Mouse (Mus musculus) heart, adult 2 months (tissue): ENCODE data around the gene 4930469K13Rik. TPM values are rescaled to one million over a fixed set of nuclear protein-coding genes. Genes with fewer than 3 reads are reported as not detected.

Experiments used
- DNase-seq, 2 experiments: peaks; one replicate each; pipeline ENCODE4 v3.0.0; 2021
- H3K27ac ChIP-seq: fragments of 200-600 bp; 2 replicates; pipeline ENCODE4 v1.8.1; 2022
- H3K27me3 ChIP-seq: fragments of 200-500 bp; 2 replicates; pipeline ENCODE4 v1.6.1; 2012; ENCODE audit warnings: mild to moderate bottlenecking, low read length, inconsistent platforms, mixed read lengths; ENCODE audit not compliant: control insufficient read depth, insufficient read depth
- H3K36me3 ChIP-seq: fragments of 200-500 bp; 2 replicates; pipeline ENCODE4 v1.6.1; 2012; ENCODE audit warnings: low read length, inconsistent platforms; ENCODE audit not compliant: control insufficient read depth, insufficient read depth
- H3K4me1 ChIP-seq: fragments of 200-500 bp; 2 replicates; pipeline ENCODE4 v1.6.1; 2011; ENCODE audit warnings: low read length; ENCODE audit not compliant: control insufficient read depth, insufficient read depth
- H3K4me3 ChIP-seq: fragments of 200-600 bp; 2 replicates; pipeline ENCODE4 v1.8.1; 2022
- H3K79me2 ChIP-seq: fragments of 200-500 bp; replicated peaks from 2 replicates; pipeline ENCODE4 v1.6.1; 2012; ENCODE audit warnings: mild to moderate bottlenecking, inconsistent platforms, low read length, moderate library complexity, mixed read lengths; ENCODE audit not compliant: control insufficient read depth, insufficient read depth
- H3K9ac ChIP-seq: fragments of 200-500 bp; 2 replicates; pipeline ENCODE4 v1.6.1; 2012; ENCODE audit warnings: low read depth, mild to moderate bottlenecking, control low read depth, inconsistent platforms, low read length, mixed read lengths
- CTCF ChIP-seq: fragments of 200-600 bp; IDR thresholded peaks from 2 replicates; pipeline ENCODE4 v1.8.1; 2022; ENCODE audit warnings: antibody characterized with exemption, mild to moderate bottlenecking, moderate library complexity
- EP300 ChIP-seq: fragments of 200-500 bp; IDR thresholded peaks from 2 replicates; pipeline ENCODE4 v1.6.1; 2011; ENCODE audit warnings: low read depth, low read length, control low read depth; ENCODE audit not compliant: insufficient read depth
- POLR2A ChIP-seq: fragments of 200-500 bp; IDR thresholded peaks from 2 replicates; pipeline ENCODE4 v1.6.1; 2011; ENCODE audit warnings: mild to moderate bottlenecking, low read depth, low read length, control low read depth; ENCODE audit not compliant: insufficient read depth
- WGBS: fragments of 180-500 bp; shearing (Covaris S2); methylation state at CpG from one replicate; pipeline ENCODE4 v1.1.7; 2018; 5-methylcytosine and 5-hydroxymethylcytosine counted together
- intact Hi-C: fragments of 180-260 bp; cut with DNase I; formaldehyde crosslinking; loops from one replicate; pipeline ENCODE4 v1.15.1; 2025
- polyA plus RNA-seq: library from polyadenylated mRNA; depleted of rRNA; stranded (reverse); fragments of >200 nt; gene quantifications from 2 replicates; pipeline ENCODE4 v1.2.3, GENCODE M21; 2012
- total RNA-seq, 2 experiments: library from RNA; stranded (reverse); gene quantifications; 2 replicates each; pipeline ENCODE4 v1.2.3; 2021

The 4930469K13Rik gene
- total and polyA plus RNA-seq, 3 experiments, result not detected

DNA sequence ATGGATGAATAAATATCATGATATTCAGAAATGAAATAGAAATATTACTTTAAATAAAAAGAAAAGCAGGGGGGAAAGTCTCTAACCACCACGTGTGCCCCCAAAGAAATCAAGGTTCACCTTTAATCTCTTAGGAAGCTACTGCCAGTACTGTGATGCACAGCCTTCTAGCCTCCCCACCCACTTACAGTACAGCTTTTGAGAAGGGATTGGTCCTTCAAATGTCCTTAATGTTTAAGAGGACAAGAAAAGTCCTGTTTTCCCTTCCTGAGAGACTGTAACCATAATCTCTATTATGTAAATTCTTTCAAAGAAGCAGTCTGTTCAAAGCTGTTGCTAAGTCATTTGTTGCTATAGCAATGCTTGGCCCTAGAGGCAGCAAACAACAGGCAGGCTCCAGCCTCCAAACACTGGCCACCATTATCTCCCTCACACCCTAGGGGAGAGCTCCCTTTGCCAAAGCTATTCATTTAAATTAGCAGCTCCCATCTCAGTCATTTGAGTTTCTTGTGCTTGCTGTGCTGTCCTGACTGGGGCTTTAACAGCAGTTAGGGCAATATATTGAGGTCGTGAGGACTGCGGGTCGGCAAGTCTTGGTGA, 14.5 kb upstream of the 4930469K13Rik start:
- TF ChIP-seq EP300 (no peak), POLR2A (no peak), CTCF (no peak)
- no peaks in the 10 kb centered on the region for H3K27me3 ChIP-seq
- H3K4me3 ChIP-seq, result no peak overlapping the region
- DNase-seq, result no peak
- intact Hi-C loops, result no loop called here
- H3K36me3 ChIP-seq, result no peaks in the 10 kb centered on the region
- no peak overlapping the region for H3K9ac ChIP-seq
- H3K79me2 ChIP-seq, result no peaks in the 10 kb centered on the region
- no peak overlapping the region for H3K27ac ChIP-seq
- H3K4me1 ChIP-seq, result peaks cover 2% of the 10 kb centered on the region; the same call in 1 of the 2 replicates
- 76% methylated on average over 4 of the region's 4 CpGs for WGBS

DNA sequence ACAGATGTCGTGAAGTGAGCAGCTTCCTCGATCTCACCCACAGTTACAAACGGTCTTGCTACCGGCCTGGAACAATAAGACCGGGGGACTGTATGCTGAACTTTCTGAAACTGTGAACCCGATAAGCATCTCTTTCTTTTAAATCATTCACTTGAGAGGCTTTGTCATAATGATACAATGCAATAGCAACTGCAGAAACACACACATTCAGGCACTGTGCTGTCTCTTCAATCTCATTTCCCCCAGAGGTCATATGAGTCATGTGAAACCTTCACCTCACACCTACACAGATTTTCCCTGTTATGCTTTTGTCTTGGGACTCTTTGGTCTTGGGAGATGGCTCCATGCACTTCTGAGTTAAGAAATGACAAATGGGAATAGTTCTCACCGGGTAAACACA, 13.6 kb upstream of the 4930469K13Rik start:
- no peak overlapping the region for H3K4me3 ChIP-seq
- H3K27me3 ChIP-seq, result no peaks in the 10 kb centered on the region
- no peak overlapping the region for H3K27ac ChIP-seq
- TF ChIP-seq CTCF, result no peak
- no peak for TF ChIP-seq POLR2A
- TF ChIP-seq EP300, result no peak
- H3K79me2 ChIP-seq, result no peaks in the 10 kb centered on the region
- H3K9ac ChIP-seq, result no peak overlapping the region
- intact Hi-C loops, result no loop called here
- H3K4me1 ChIP-seq, result peaks cover 2% of the 10 kb centered on the region; the same call in 1 of the 2 replicates
- no peak for DNase-seq
- 55% methylated on average over 7 of the region's 7 CpGs for WGBS
- no peaks in the 10 kb centered on the region for H3K36me3 ChIP-seq

DNA sequence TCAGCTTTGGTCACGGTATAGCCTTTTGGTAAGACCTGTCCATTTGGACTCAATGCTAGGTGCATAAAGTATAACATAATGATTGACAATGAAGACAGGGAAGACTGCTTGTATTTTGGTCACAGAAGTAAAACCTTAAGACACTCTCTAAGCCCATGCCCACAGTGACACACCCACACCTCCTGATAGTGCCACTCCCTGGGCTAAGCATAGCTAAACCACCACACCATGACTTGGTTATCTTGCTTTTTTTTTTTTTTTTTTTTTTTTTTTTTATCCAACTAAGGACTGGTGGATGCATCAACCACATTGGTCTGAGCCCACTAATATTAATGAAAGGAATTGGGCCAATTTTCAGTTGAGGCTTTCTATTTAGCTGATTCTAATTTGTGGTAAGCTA, 10.9 kb upstream of the 4930469K13Rik start:
- intact Hi-C loops, result no loop called here
- H3K27ac ChIP-seq, result no peak overlapping the region
- TF ChIP-seq POLR2A (no peak), EP300 (no peak), CTCF (no peak)
- no peak overlapping the region for H3K4me3 ChIP-seq
- H3K79me2 ChIP-seq, result no peaks in the 10 kb centered on the region
- H3K4me1 ChIP-seq, result no peaks in the 10 kb centered on the region
- H3K36me3 ChIP-seq, result no peaks in the 10 kb centered on the region
- no peak overlapping the region for H3K9ac ChIP-seq
- WGBS, result 92% methylated on average over 1 of the region's 1 CpGs
- no peaks in the 10 kb centered on the region for H3K27me3 ChIP-seq
- no peak for DNase-seq

DNA sequence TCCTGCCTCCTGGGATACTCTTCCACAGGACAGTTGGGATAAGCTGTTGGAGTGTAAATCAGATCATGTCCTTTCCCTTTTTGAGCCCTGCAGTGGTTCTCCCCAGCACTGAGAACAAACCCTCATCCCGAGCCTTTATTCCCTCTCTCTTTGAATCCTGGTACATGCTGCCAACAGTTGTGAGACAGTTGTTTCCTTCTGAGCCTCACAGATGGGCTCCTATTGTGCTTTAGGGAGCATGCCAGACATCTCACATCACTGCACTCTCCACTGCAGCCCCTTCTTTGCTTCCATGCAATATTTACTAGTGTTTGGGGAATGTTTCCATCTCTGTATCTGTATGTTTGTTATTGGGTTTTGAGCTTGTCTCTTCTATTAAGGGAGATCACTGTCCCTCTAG, 6.6 kb upstream of the 4930469K13Rik start:
- intact Hi-C loops, result no loop called here
- DNase-seq, result no peak
- Histone ChIP-seq H3K9ac (no peak overlapping the region), H3K79me2 (no peaks in the 10 kb centered on the region), H3K36me3 (no peaks in the 10 kb centered on the region), H3K4me1 (no peaks in the 10 kb centered on the region), H3K27ac (no peak overlapping the region), H3K4me3 (no peak overlapping the region), H3K27me3 (no peaks in the 10 kb centered on the region)
- TF ChIP-seq EP300 (no peak), CTCF (no peak), POLR2A (no peak)
- 32% methylated on average over 1 of the region's 1 CpGs for WGBS

DNA sequence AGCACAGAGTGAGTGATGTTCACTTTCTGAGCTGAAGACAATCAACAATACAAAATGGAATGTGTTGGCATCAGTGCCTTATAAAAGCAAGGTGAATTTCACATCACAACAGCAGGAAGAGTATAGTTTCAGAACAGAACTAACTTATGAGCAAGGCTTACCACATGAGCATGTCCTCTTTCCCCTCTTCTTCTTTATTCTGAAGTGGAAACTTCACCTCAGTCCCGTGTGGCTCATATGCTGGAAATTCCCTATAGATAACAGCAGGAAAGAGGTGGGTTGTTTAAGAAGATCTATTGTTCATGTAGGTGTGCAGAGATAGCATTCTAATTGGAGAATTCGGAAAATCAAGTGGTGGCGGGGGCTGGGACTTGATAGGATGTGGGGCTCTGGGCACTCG, 3.5 kb upstream of the 4930469K13Rik start:
- no peak for TF ChIP-seq CTCF
- no peak for TF ChIP-seq EP300
- no peak for TF ChIP-seq POLR2A
- WGBS, result 48% methylated on average over 4 of the region's 4 CpGs
- no peak for DNase-seq
- Histone ChIP-seq H3K79me2 (no peaks in the 10 kb centered on the region), H3K27ac (no peak overlapping the region), H3K36me3 (no peaks in the 10 kb centered on the region), H3K27me3 (no peaks in the 10 kb centered on the region), H3K4me1 (no peaks in the 10 kb centered on the region), H3K4me3 (no peak overlapping the region), H3K9ac (no peak overlapping the region)
- intact Hi-C loops, result no loop called here

DNA sequence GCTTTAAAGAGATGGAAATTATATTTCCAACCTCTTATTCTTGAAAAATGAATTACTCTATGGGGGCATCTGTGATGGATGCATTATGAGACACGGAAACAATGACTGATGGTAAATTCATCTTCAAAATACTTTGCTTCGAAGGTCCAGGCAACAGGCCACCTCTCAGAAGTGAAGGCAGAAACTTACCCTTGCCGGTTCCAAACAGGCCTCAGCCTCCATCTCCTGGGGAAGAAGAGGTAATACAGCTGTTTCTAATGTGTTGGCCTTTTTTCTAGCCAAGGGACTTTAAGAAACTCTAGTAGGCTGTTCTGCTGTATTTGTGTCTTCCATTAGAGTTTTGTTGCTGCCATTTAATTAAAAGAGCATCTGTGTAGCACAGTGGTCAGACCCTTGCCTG, 11.3 kb downstream of the 4930469K13Rik start:
- DNase-seq, result no peak
- H3K4me3 ChIP-seq, result no peak overlapping the region
- H3K9ac ChIP-seq, result no peak overlapping the region
- no peaks in the 10 kb centered on the region for H3K36me3 ChIP-seq
- no peaks in the 10 kb centered on the region for H3K79me2 ChIP-seq
- TF ChIP-seq CTCF (peak; percentile 51), POLR2A (no peak)
- intact Hi-C loops, result no loop called here
- H3K4me1 ChIP-seq, result peaks cover 7% of the 10 kb centered on the region
- no peaks in the 10 kb centered on the region for H3K27me3 ChIP-seq
- H3K27ac ChIP-seq, result no peak overlapping the region
- WGBS, result 35% methylated on average over 3 of the region's 3 CpGs
